Mouse (Mus musculus) embryonic facial prominence, embryonic 15.5 days (tissue): ENCODE data around the gene Taf9. TPM values are rescaled to one million over a fixed set of nuclear protein-coding genes. Genes with fewer than 3 reads are reported as not detected.
A peak's percentile ranks its signal among the peaks of the same experiment; 100 is the strongest.

Experiments
- ATAC-seq: fragments of 200-750 bp; cut with Nextera tagmentation; 2 replicates; pipeline ENCODE4 v1.8.0; 2017; ENCODE audit warnings: low read depth, moderate TSS enrichment; ENCODE audit not compliant: insufficient number of reproducible peaks, low FRiP score, low TSS enrichment
- H3K27ac ChIP-seq: fragments of 300-500 bp; sonication (generic); replicated peaks from 2 replicates; pipeline ENCODE4 v1.5.1; 2015; ENCODE audit warnings: mild to moderate bottlenecking, inconsistent platforms
- H3K27me3 ChIP-seq: fragments of 300-500 bp; sonication (generic); 2 replicates; pipeline ENCODE4 v1.6.1; 2015; ENCODE audit warnings: inconsistent platforms
- H3K36me3 ChIP-seq: fragments of 300-500 bp; sonication (generic); 2 replicates; pipeline ENCODE4 v1.6.1; 2015; ENCODE audit warnings: mild to moderate bottlenecking, inconsistent platforms
- H3K4me1 ChIP-seq: fragments of 300-500 bp; sonication (generic); 2 replicates; pipeline ENCODE4 v1.6.1; 2015; ENCODE audit warnings: inconsistent platforms
- H3K4me2 ChIP-seq: fragments of 300-500 bp; sonication (generic); replicated peaks from 2 replicates; pipeline ENCODE4 v1.6.1; 2015; ENCODE audit warnings: mild to moderate bottlenecking, inconsistent platforms
- H3K4me3 ChIP-seq: fragments of 300-500 bp; sonication (generic); replicated peaks from 2 replicates; pipeline ENCODE4 v1.5.1; 2015; ENCODE audit warnings: mild to moderate bottlenecking, inconsistent platforms
- H3K9ac ChIP-seq: fragments of 300-500 bp; sonication (generic); 2 replicates; pipeline ENCODE4 v1.6.1; 2015; ENCODE audit warnings: inconsistent platforms
- H3K9me3 ChIP-seq: fragments of 300-500 bp; sonication (generic); replicated peaks from 2 replicates; pipeline ENCODE4 v1.6.1; 2016; ENCODE audit warnings: inconsistent platforms
- WGBS: fragments of 180-500 bp; shearing (Covaris S2); methylation state at CpG from one replicate; pipeline ENCODE4 v1.1.7; 2015; 5-methylcytosine and 5-hydroxymethylcytosine counted together
- polyA plus RNA-seq: library from polyadenylated mRNA; unstranded; fragments of >200 nt; fragmentation: Nextera tagmentation; extraction: Ambion mirVana; gene quantifications from 2 replicates; pipeline ENCODE4 v1.2.1, GENCODE M21; 2015

The Taf9 gene
- polyA plus RNA-seq, 1 experiment from 2014 or later: 18.8 TPM

- H3K36me3 ChIP-seq: peaks cover 25% of the 10 kb centered on the region
- H3K4me1 ChIP-seq: 0 out of 2 replicates have a peak, but pooled peaks cover 2% of the 10 kb centered on the region
- H3K9ac ChIP-seq: no peak overlapping the region
- H3K4me3 ChIP-seq: no peak overlapping the region
- peaks cover 15% of the 10 kb centered on the region for H3K27me3 ChIP-seq
- no peak overlapping the region for H3K4me2 ChIP-seq
- no peak for ATAC-seq
- H3K9me3 ChIP-seq: no peaks in the 10 kb centered on the region
- no peak overlapping the region for H3K27ac ChIP-seq
- WGBS: 85% methylated on average over 13 of the region's 13 CpGs
Observed at GRCm38 (mm10) chr13:100617583-100617982, 33.8 kb upstream of the Taf9 start.

- H3K4me3 ChIP-seq: no peak overlapping the region
- H3K27ac ChIP-seq: no peak overlapping the region
- no peaks in the 10 kb centered on the region for H3K9me3 ChIP-seq
- ATAC-seq: no peak
- WGBS: 85% methylated on average over 4 of the region's 4 CpGs
- H3K27me3 ChIP-seq: peaks cover 6% of the 10 kb centered on the region
- H3K36me3 ChIP-seq: peaks cover 55% of the 10 kb centered on the region
- no peak overlapping the region for H3K4me2 ChIP-seq
- no peak overlapping the region for H3K9ac ChIP-seq
- H3K4me1 ChIP-seq: no peaks in the 10 kb centered on the region
Observed at GRCm38 (mm10) chr13:100622241-100622640, 29.1 kb upstream of the Taf9 start.

- H3K27ac ChIP-seq: no peak overlapping the region
- 87% methylated on average over 3 of the region's 3 CpGs for WGBS
Observed at GRCm38 (mm10) chr13:100634106-100634691, 17.2 kb upstream of the Taf9 start.

DNA sequence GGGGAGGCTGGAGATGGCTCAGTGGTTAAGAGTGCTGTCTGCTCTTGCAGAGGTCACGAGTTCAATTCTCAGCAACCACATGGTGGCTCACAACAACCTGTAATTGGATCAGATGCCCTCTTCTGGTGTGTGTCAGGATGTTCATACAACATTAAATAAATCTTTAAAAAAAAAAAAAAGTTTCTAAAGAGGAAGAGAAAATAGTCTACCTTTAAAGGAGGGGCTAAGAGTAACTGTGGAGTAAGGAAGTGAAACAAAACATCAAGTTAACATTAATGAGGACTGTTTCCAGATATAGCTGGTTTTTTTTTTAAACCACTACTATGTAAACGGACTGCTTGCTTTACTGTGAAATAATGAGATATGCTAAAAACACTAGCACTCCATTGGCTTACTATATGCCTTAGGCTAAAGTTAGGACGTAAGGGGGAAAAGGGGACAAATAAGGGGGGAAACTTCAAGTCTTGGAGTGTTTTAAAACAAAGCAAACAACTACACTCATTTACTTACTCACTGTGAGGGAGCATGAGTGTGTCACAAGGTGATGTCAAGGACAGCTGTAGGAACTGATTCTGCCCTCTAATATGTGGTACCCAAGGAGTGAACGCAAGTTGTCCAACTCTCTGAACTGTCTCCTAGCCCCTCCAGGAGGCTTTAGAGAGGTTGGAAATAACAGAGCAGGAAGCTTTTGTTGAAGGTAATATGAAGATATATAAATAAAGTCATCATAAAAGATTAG, 8.7 kb upstream of the Taf9 start:
- H3K27ac ChIP-seq: no peak overlapping the region
- ATAC-seq: no peak
- H3K9me3 ChIP-seq: no peaks in the 10 kb centered on the region
- WGBS: 90% methylated on average over 4 of the region's 4 CpGs
- H3K27me3 ChIP-seq: no peaks in the 10 kb centered on the region
- H3K36me3 ChIP-seq: peaks cover 75% of the 10 kb centered on the region
- no peak overlapping the region for H3K4me2 ChIP-seq
- H3K4me3 ChIP-seq: no peak overlapping the region
- no peak overlapping the region for H3K9ac ChIP-seq
- no peaks in the 10 kb centered on the region for H3K4me1 ChIP-seq

More at GRCm38 (mm10) chr13:100634106-100634691, 17.2 kb upstream of the Taf9 start:
- Histone ChIP-seq H3K27me3 (no peaks in the 10 kb centered on the region), H3K4me3 (no peak overlapping the region), H3K36me3 (peaks cover 61% of the 10 kb centered on the region), H3K4me2 (no peak overlapping the region), H3K9me3 (no peaks in the 10 kb centered on the region), H3K9ac (no peak overlapping the region), H3K4me1 (no peaks in the 10 kb centered on the region)
- ATAC-seq: no peak

DNA sequence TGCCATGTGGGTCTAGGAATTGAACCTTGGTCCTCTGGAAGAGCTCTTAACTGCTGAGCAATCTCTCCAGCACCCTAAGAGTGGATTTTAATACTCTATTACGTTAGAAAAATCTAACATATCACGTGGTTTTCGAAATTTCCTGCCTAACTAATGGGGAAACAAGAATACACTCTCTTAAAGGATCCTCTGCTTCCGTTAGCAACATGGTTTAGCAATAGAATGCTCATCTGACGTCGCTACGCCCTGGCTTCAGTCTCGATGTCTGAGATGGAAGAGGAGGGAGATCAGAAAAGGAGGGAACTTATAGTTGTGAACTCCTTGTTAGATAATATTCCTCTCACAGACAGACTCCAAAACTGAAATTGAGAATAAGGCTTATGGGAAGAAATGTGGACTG, 3.2 kb upstream of the Taf9 start:
- no peaks in the 10 kb centered on the region for H3K27me3 ChIP-seq
- no peak for ATAC-seq

GRCm38 (mm10) chr13:100650550-100651438, 585 bp upstream of the Taf9 start, which contains the start of the genes Ak6 and Rad17:
Gene Ak6 (plus strand): TSS chr13:100650979.
Gene Rad17 (minus strand): TSS chr13:100651051.
- Histone ChIP-seq H3K4me2 (peak within 1 kb of the TSS; percentile 79), H3K9ac (peak within 1 kb of the TSS; percentile 97), H3K9me3 (no peaks in the 10 kb centered on the region), H3K4me3 (peak within 1 kb of the TSS; percentile 95), H3K27me3 (no peaks in the 10 kb centered on the region), H3K4me1 (peaks cover 8% of the 10 kb centered on the region), H3K27ac (peak within 1 kb of the TSS; percentile 96), H3K36me3 (peaks cover 25% of the 10 kb centered on the region; the same call in 1 of the 2 replicates)
- peak; percentile 97 for ATAC-seq
- under 1% methylated on average over 72 of the region's 73 CpGs for WGBS

More for the DNA sequence above, 3.2 kb upstream of the Taf9 start:
- H3K4me3 ChIP-seq: no peak overlapping the region
- peaks cover 8% of the 10 kb centered on the region for H3K4me1 ChIP-seq
- peaks cover 39% of the 10 kb centered on the region for H3K36me3 ChIP-seq
- H3K9ac ChIP-seq: no peak overlapping the region
- 95% methylated on average over 8 of the region's 8 CpGs for WGBS
- H3K4me2 ChIP-seq: no peak overlapping the region
- no peak overlapping the region for H3K27ac ChIP-seq
- no peaks in the 10 kb centered on the region for H3K9me3 ChIP-seq

DNA sequence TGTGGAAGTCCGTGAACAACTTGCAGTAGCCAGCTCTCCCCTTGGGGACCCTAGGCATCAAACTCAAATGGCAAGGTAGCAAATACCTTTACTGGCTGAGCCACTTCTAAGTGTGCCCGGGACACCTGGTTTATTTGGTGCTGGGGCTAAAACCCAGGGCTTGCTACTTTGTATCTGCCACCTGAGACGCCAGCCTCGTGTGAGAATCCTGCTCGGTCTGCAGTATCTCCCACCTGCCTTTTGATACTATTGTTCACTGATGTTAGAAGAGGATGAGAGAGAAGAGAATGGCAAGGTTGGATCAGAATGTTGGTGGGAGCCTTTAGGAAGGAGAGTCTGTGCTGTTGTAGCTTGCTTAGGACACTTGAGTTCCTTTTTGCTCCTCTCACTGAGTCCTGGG, 6.7 kb downstream of the Taf9 start:
- no peak overlapping the region for H3K9ac ChIP-seq
- H3K4me2 ChIP-seq: no peak overlapping the region
- H3K27me3 ChIP-seq: no peaks in the 10 kb centered on the region
- H3K36me3 ChIP-seq: peaks cover 18% of the 10 kb centered on the region
- 95% methylated on average over 5 of the region's 5 CpGs for WGBS
- no peaks in the 10 kb centered on the region for H3K9me3 ChIP-seq
- H3K4me1 ChIP-seq: no peaks in the 10 kb centered on the region
- no peak overlapping the region for H3K27ac ChIP-seq
- H3K4me3 ChIP-seq: no peak overlapping the region
- no peak for ATAC-seq

DNA sequence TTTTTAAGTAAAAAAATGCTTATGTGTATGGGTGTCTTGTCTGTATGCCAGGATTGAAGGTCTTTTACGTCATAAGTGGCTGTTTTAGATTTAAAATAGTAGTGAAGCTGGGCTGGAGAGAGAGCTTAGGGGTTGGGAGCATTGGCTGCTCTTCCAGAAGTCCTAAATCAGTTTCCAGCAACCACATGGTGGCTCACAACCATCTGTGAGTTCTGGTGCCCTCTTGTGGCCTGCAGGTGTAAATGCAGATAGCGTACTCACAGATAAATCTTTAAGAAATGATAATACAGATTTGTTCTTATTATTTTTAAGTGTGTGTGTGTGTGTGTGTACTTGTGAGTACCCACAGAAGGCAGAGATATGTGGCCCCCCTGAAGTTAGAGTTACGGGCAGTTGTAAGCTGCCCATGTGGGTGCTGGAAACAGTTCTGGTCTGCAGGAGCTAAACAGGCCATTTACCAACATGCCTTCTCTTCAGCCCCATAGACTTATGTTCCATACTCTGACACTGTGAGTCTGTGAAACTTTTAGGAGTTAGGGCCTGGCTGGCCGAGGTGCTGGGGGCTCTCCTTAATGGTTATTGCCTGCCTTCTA, 8.6 kb downstream of the Taf9 start:
- H3K4me3 ChIP-seq: no peak overlapping the region
- H3K9ac ChIP-seq: no peak overlapping the region
- no peaks in the 10 kb centered on the region for H3K9me3 ChIP-seq
- H3K27me3 ChIP-seq: no peaks in the 10 kb centered on the region
- WGBS: 47% methylated on average over 4 of the region's 4 CpGs
- no peak for ATAC-seq
- H3K4me2 ChIP-seq: no peak overlapping the region
- no peaks in the 10 kb centered on the region for H3K4me1 ChIP-seq
- H3K36me3 ChIP-seq: peaks cover 16% of the 10 kb centered on the region
- no peak overlapping the region for H3K27ac ChIP-seq

GRCm38 (mm10) chr13:100669291-100670022, 18.1 kb downstream of the Taf9 start, which contains the start of gene Ccdc125:
Gene Ccdc125 (plus strand): TSS chr13:100669717.
- Histone ChIP-seq H3K9me3 (no peaks in the 10 kb centered on the region), H3K27ac (0 out of 2 replicates have a peak within 1 kb of the TSS, but pooled peaks have one; percentile 7), H3K9ac (peak within 1 kb of the TSS; percentile 31; the same call in 1 of the 2 replicates), H3K4me1 (peaks cover 3% of the 10 kb centered on the region; the same call in 1 of the 2 replicates), H3K4me3 (peak within 1 kb of the TSS; percentile 57), H3K4me2 (peak within 1 kb of the TSS; percentile 86), H3K27me3 (no peaks in the 10 kb centered on the region), H3K36me3 (peaks cover 17% of the 10 kb centered on the region)
- under 1% methylated on average over 44 of the region's 44 CpGs for WGBS
- ATAC-seq: no peak; the same call in 1 of the 2 replicates

DNA sequence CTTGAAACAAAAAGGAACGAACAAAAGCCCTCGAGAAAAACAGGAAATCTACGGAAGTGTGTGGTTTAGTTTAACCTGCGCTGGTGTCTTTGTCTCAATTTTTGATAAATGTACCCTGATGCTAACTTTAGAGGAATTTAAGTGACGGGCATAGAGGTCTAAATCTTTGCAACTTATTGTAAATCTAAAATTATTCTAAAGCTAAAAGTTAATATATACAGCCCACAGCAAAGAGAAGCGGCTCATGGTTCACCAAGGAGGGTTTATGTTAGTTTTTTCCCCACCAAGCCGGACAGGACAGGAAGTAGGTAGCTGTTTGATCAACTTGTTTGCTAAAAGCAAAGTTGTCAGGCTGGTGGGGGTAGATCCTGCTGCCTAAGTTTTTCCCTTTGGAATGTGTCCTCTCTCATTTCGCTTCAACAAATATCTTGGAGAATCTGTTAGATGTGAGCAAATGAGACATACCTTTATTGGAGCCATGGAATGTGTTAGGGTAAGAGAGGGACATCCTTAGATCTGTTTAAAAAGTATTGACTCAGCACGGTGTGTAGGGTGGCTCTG, 18.9 kb downstream of the Taf9 start:
- WGBS: 46% methylated on average over 9 of the region's 9 CpGs

More for the DNA sequence above, 18.9 kb downstream of the Taf9 start:
- H3K27me3 ChIP-seq: no peaks in the 10 kb centered on the region
- peaks cover 3% of the 10 kb centered on the region; the same call in 1 of the 2 replicates for H3K4me1 ChIP-seq
- H3K4me2 ChIP-seq: peak overlapping the region; percentile 86
- no peak overlapping the region for H3K27ac ChIP-seq
- H3K36me3 ChIP-seq: peaks cover 15% of the 10 kb centered on the region
- H3K9me3 ChIP-seq: no peaks in the 10 kb centered on the region
- no peak overlapping the region; the same call in 1 of the 2 replicates for H3K9ac ChIP-seq
- ATAC-seq: no peak
- H3K4me3 ChIP-seq: peak overlapping the region; percentile 57
